15 mouse cellular contexts compared by ENCODE assay signal in the genomic region with DNA sequence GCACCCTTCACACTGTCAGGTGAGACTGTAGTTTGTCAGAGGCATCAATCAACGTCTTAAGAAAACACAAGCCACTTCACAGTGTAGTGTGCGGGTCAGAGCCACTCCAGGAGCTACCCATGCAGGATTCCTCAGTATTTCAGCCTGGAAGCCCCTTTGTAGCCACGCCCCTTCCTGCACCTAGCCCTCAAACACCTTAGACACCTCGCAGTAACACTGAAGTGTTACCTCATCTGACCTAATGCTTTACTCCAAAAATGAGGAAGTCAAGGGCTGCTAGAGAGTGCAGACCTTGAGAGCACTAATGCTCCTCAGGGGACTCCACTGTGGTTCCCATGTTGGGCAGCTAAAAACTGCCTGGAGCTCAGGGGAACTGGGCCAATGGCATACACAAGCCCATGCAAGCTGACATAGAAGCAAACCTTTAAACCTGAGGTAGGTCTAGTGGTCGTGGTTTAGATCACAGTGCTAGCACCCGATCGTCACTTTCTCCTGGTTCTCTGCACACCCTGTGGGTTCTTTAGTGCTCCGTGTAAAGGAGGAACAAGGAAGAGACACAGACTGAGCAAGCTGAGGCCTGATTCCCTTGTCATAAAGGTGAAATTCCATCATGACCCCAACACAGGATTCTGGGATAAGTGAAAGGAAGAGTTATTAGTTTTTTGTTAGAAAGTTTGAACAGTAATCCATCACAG. TPM values are rescaled to one million over a fixed set of nuclear protein-coding genes. Genes with fewer than 3 reads are reported as not detected.
DNase-seq lines count a peak whose midpoint lies in the region; ATAC-seq lines count a peak whose summit lies in the region.
"Had no signal": no experiment of that assay in that cellular context is flagged by ENCODE, and none has a peak within 500 bp of the region (broad histone marks: within the 10 kb centered on the region; RNA-seq: fewer than 3 reads in every experiment).

No protein-coding gene starts in this region.

- WGBS in midbrain, embryonic 13.5 days, result 91% methylated on average over 8 of the region's 8 CpGs
- 93% methylated on average over 8 of the region's 8 CpGs for WGBS in midbrain, embryonic 14.5 days
- 59% methylated on average over 8 of the region's 8 CpGs for WGBS in lung, embryonic 16.5 days

- no peak overlapping the region for H3K4me3 ChIP-seq in midbrain, embryonic 13.5 days (replicated peaks)
- no peak overlapping the region for H3K4me3 ChIP-seq in midbrain, embryonic 14.5 days (replicated peaks; ENCODE audit: low read depth, low read length)
- no peak overlapping the region for H3K4me3 ChIP-seq in lung, embryonic 16.5 days (ENCODE audit: low read length)
- H3K4me3 ChIP-seq: embryonic facial prominence, embryonic 12.5 days had no signal

- DNase-seq in midbrain, embryonic 14.5 days, result no peak
- peak; percentile 5 for DNase-seq in ZHBTc4 (ENCODE audit: low read depth, low spot score)
- DNase-seq in yolk sac, embryonic 10.5 days (ENCODE audit: low spot score), result no peak
- no peak for DNase-seq in kidney, postnatal 14 days
- DNase-seq: cerebellum, adult 18-20 months; heart, postnatal 14 days; kidney, adult 9 months; left cerebral cortex, postnatal 4 days; right cerebral cortex, adult 18-20 months; thymus, postnatal 25 days had no signal

- no peak overlapping the region for H3K9ac ChIP-seq in midbrain, embryonic 13.5 days (replicated peaks)
- no peak overlapping the region for H3K9ac ChIP-seq in midbrain, embryonic 14.5 days (replicated peaks; ENCODE audit: low read length)
- H3K9ac ChIP-seq in lung, embryonic 16.5 days (ENCODE audit: low read length), result no peak overlapping the region
- H3K9ac ChIP-seq: embryonic facial prominence, embryonic 12.5 days had no signal

- peak; percentile 58 for ATAC-seq in midbrain, embryonic 13.5 days
- ATAC-seq in midbrain, embryonic 14.5 days (ENCODE audit: low FRiP score, low TSS enrichment), result no peak
- ATAC-seq in lung, embryonic 16.5 days (ENCODE audit: low read depth), result peak; percentile 91
- peak; percentile 66; the same call in 1 of the 2 replicates for ATAC-seq in neutrophil, adult 5-6 weeks (ENCODE audit: extremely low read depth, insufficient number of reproducible peaks, low FRiP score, poor library complexity, severe bottlenecking)
- ATAC-seq: forebrain, embryonic 16.5 days had no signal

- H3K27ac ChIP-seq in midbrain, embryonic 13.5 days, result no peak overlapping the region
- H3K27ac ChIP-seq in midbrain, embryonic 14.5 days (replicated peaks; ENCODE audit: low read depth, low read length), result no peak overlapping the region
- peak overlapping the region; percentile 13; the same call in 1 of the 2 replicates for H3K27ac ChIP-seq in lung, embryonic 16.5 days (ENCODE audit: low read length)
- H3K27ac ChIP-seq: embryonic facial prominence, embryonic 12.5 days had no signal

- no peaks in the 10 kb centered on the region for H3K4me1 ChIP-seq in midbrain, embryonic 13.5 days (replicated peaks)
- H3K4me1 ChIP-seq in midbrain, embryonic 14.5 days (ENCODE audit: control insufficient read depth, insufficient read depth, low read length), result no peaks in the 10 kb centered on the region
- peaks cover 4% of the 10 kb centered on the region; the same call in 1 of the 2 replicates for H3K4me1 ChIP-seq in lung, embryonic 16.5 days (replicated peaks; ENCODE audit: control insufficient read depth, insufficient read depth, low read length)
- H3K4me1 ChIP-seq: embryonic facial prominence, embryonic 12.5 days had no signal

- no peak overlapping the region for H3K4me2 ChIP-seq in midbrain, embryonic 13.5 days (replicated peaks)
- H3K4me2 ChIP-seq in midbrain, embryonic 14.5 days (ENCODE audit: low read length), result no peak overlapping the region
- H3K4me2 ChIP-seq in lung, embryonic 16.5 days (ENCODE audit: low read depth, low read length), result no peak overlapping the region
- H3K4me2 ChIP-seq: embryonic facial prominence, embryonic 12.5 days had no signal

- H3K36me3 ChIP-seq in midbrain, embryonic 13.5 days, result peaks cover 26% of the 10 kb centered on the region
- peaks cover 26% of the 10 kb centered on the region for H3K36me3 ChIP-seq in midbrain, embryonic 14.5 days (ENCODE audit: control insufficient read depth, insufficient read depth, low read length)
- H3K36me3 ChIP-seq in lung, embryonic 16.5 days (ENCODE audit: control insufficient read depth, insufficient read depth, low read length), result no peaks in the 10 kb centered on the region
- H3K36me3 ChIP-seq: embryonic facial prominence, embryonic 12.5 days had no signal

- no peaks in the 10 kb centered on the region for H3K27me3 ChIP-seq in midbrain, embryonic 13.5 days
- H3K27me3 ChIP-seq in midbrain, embryonic 14.5 days (ENCODE audit: control insufficient read depth, insufficient read depth, low read length), result no peaks in the 10 kb centered on the region
- H3K27me3 ChIP-seq in lung, embryonic 16.5 days (ENCODE audit: control insufficient read depth, insufficient read depth, low read depth, low read length), result no peaks in the 10 kb centered on the region
- H3K27me3 ChIP-seq: embryonic facial prominence, embryonic 12.5 days had no signal

- H3K9me3 ChIP-seq in midbrain, embryonic 13.5 days, result no peaks in the 10 kb centered on the region
- no peaks in the 10 kb centered on the region for H3K9me3 ChIP-seq in midbrain, embryonic 14.5 days (ENCODE audit: control insufficient read depth, low read length)
- no peaks in the 10 kb centered on the region for H3K9me3 ChIP-seq in lung, embryonic 16.5 days (ENCODE audit: control insufficient read depth, low read length)
- H3K9me3 ChIP-seq: embryonic facial prominence, embryonic 12.5 days had no signal

RNA-seq across cellular contexts. Expression of a gene that starts 56.9 kb away (rescaled TPM):
- 10.9 and 12.1 TPM in 2 replicates for polyA plus RNA-seq in midbrain, embryonic 13.5 days (2015; fragmentation: Nextera tagmentation; extraction: Ambion mirVana)
- polyA plus RNA-seq in midbrain, embryonic 14.5 days (2014; fragmentation: Nextera tagmentation; extraction: Ambion mirVana), result 20.6 and 23.1 TPM in 2 replicates
- polyA plus RNA-seq in lung, embryonic 16.5 days (2015; fragmentation: Nextera tagmentation; extraction: Ambion mirVana), result 1.1 and 1.2 TPM in 2 replicates
- total RNA-seq in neutrophil, adult 5-6 weeks (2017), result 23.0 and 29.1 TPM in 2 replicates
